Mouse (Mus musculus): ENCODE measurements around the gene Plcg1. TPM values are rescaled to one million over a fixed set of nuclear protein-coding genes. Genes with fewer than 3 reads are reported as not detected.

Gene Plcg1
- polyA plus RNA-seq, 1 experiment from 2014 or later: 83.2 TPM

- ATAC-seq: no peak
- Histone ChIP-seq H3K4me3 (replicated peaks; ENCODE audit: low read length) (no peak overlapping the region), H3K27me3 (replicated peaks; ENCODE audit: control insufficient read depth, insufficient read depth, low read length) (no peaks in the 10 kb centered on the region), H3K4me2 (ENCODE audit: low read length) (no peak overlapping the region), H3K9ac (replicated peaks; ENCODE audit: low read depth, low read length) (no peak overlapping the region), H3K4me1 (replicated peaks; ENCODE audit: control insufficient read depth, insufficient read depth, low read length) (no peaks in the 10 kb centered on the region; the same call in 1 of the 2 replicates), H3K27ac (ENCODE audit: low read length) (no peak overlapping the region), H3K36me3 (ENCODE audit: control insufficient read depth, insufficient read depth) (peaks cover 40% of the 10 kb centered on the region), H3K9me3 (ENCODE audit: control insufficient read depth, low read length) (no peaks in the 10 kb centered on the region)
- WGBS: 96% methylated on average over 4 of the region's 4 CpGs
Measured at GRCm38 (mm10) chr2:160723613-160724375, 7.3 kb upstream of the Plcg1 start.

GRCm38 (mm10) chr2:160724536-160724935 lies 6.6 kb upstream of the Plcg1 start:
- H3K36me3 ChIP-seq (ENCODE audit: control insufficient read depth, insufficient read depth): peaks cover 34% of the 10 kb centered on the region
- no peak overlapping the region for H3K4me2 ChIP-seq (ENCODE audit: low read length)
- H3K9me3 ChIP-seq (ENCODE audit: control insufficient read depth, low read length): no peaks in the 10 kb centered on the region
- H3K27me3 ChIP-seq (replicated peaks; ENCODE audit: control insufficient read depth, insufficient read depth, low read length): no peaks in the 10 kb centered on the region
- H3K4me1 ChIP-seq (replicated peaks; ENCODE audit: control insufficient read depth, insufficient read depth, low read length): peaks cover 3% of the 10 kb centered on the region; the same call in 1 of the 2 replicates
- no peak overlapping the region for H3K4me3 ChIP-seq (replicated peaks; ENCODE audit: low read length)
- no peak overlapping the region for H3K9ac ChIP-seq (replicated peaks; ENCODE audit: low read depth, low read length)
- WGBS: 93% methylated on average over 5 of the region's 5 CpGs
- H3K27ac ChIP-seq (ENCODE audit: low read length): no peak overlapping the region
- no peak for ATAC-seq

GRCm38 (mm10) chr2:160725877-160726864 lies 4.9 kb upstream of the Plcg1 start:
- H3K4me3 ChIP-seq (replicated peaks; ENCODE audit: low read length): no peak overlapping the region
- peaks cover 22% of the 10 kb centered on the region for H3K36me3 ChIP-seq (ENCODE audit: control insufficient read depth, insufficient read depth)
- no peaks in the 10 kb centered on the region for H3K27me3 ChIP-seq (replicated peaks; ENCODE audit: control insufficient read depth, insufficient read depth, low read length)
- H3K9ac ChIP-seq (replicated peaks; ENCODE audit: low read depth, low read length): no peak overlapping the region
- no peak for ATAC-seq
- H3K4me2 ChIP-seq (ENCODE audit: low read length): no peak overlapping the region
- no peak overlapping the region for H3K27ac ChIP-seq (ENCODE audit: low read length)
- 76% methylated on average over 6 of the region's 6 CpGs for WGBS
- H3K4me1 ChIP-seq (replicated peaks; ENCODE audit: control insufficient read depth, insufficient read depth, low read length): peaks cover 12% of the 10 kb centered on the region
- no peaks in the 10 kb centered on the region for H3K9me3 ChIP-seq (ENCODE audit: control insufficient read depth, low read length)

GRCm38 (mm10) chr2:160728972-160729371 lies 2.1 kb upstream of the Plcg1 start:
- H3K9ac ChIP-seq (replicated peaks; ENCODE audit: low read depth, low read length): no peak overlapping the region
- 87% methylated on average over 3 of the region's 3 CpGs for WGBS
- no peaks in the 10 kb centered on the region for H3K27me3 ChIP-seq (replicated peaks; ENCODE audit: control insufficient read depth, insufficient read depth, low read length)
- peaks cover 9% of the 10 kb centered on the region for H3K36me3 ChIP-seq (ENCODE audit: control insufficient read depth, insufficient read depth)
- no peak overlapping the region for H3K27ac ChIP-seq (ENCODE audit: low read length)
- no peaks in the 10 kb centered on the region for H3K9me3 ChIP-seq (ENCODE audit: control insufficient read depth, low read length)
- H3K4me2 ChIP-seq (ENCODE audit: low read length): no peak overlapping the region
- no peak overlapping the region for H3K4me3 ChIP-seq (replicated peaks; ENCODE audit: low read length)
- no peak for ATAC-seq
- peaks cover 27% of the 10 kb centered on the region for H3K4me1 ChIP-seq (replicated peaks; ENCODE audit: control insufficient read depth, insufficient read depth, low read length)

GRCm38 (mm10) chr2:160729436-160729835 lies 1.7 kb upstream of the Plcg1 start:
- Histone ChIP-seq H3K27ac (ENCODE audit: low read length) (no peak overlapping the region), H3K36me3 (ENCODE audit: control insufficient read depth, insufficient read depth) (peaks cover 8% of the 10 kb centered on the region), H3K4me1 (replicated peaks; ENCODE audit: control insufficient read depth, insufficient read depth, low read length) (peaks cover 32% of the 10 kb centered on the region), H3K4me3 (replicated peaks; ENCODE audit: low read length) (no peak overlapping the region), H3K9ac (replicated peaks; ENCODE audit: low read depth, low read length) (no peak overlapping the region), H3K4me2 (ENCODE audit: low read length) (no peak overlapping the region), H3K9me3 (ENCODE audit: control insufficient read depth, low read length) (no peaks in the 10 kb centered on the region), H3K27me3 (replicated peaks; ENCODE audit: control insufficient read depth, insufficient read depth, low read length) (no peaks in the 10 kb centered on the region)
- 89% methylated on average over 2 of the region's 2 CpGs for WGBS
- no peak for ATAC-seq

- Histone ChIP-seq H3K9ac (replicated peaks; ENCODE audit: low read depth, low read length) (peak overlapping the region; percentile 100), H3K27me3 (replicated peaks; ENCODE audit: control insufficient read depth, insufficient read depth, low read length) (no peaks in the 10 kb centered on the region), H3K36me3 (ENCODE audit: control insufficient read depth, insufficient read depth) (peaks cover 6% of the 10 kb centered on the region; the same call in 1 of the 2 replicates), H3K4me3 (replicated peaks; ENCODE audit: low read length) (peak overlapping the region; percentile 88), H3K9me3 (ENCODE audit: control insufficient read depth, low read length) (no peaks in the 10 kb centered on the region), H3K4me1 (replicated peaks; ENCODE audit: control insufficient read depth, insufficient read depth, low read length) (peaks cover 39% of the 10 kb centered on the region), H3K4me2 (ENCODE audit: low read length) (peak overlapping the region; percentile 85), H3K27ac (ENCODE audit: low read length) (no peak overlapping the region)
- WGBS: 36% methylated on average over 17 of the region's 17 CpGs
- ATAC-seq: no peak
Measured at GRCm38 (mm10) chr2:160729851-160730796, 976 bp upstream of the Plcg1 start.

- H3K4me1 ChIP-seq (replicated peaks; ENCODE audit: control insufficient read depth, insufficient read depth, low read length): peaks cover 39% of the 10 kb centered on the region
- peak overlapping the region; percentile 98; the same call in 1 of the 2 replicates for H3K27ac ChIP-seq (ENCODE audit: low read length)
- no peaks in the 10 kb centered on the region for H3K9me3 ChIP-seq (ENCODE audit: control insufficient read depth, low read length)
- H3K4me3 ChIP-seq (replicated peaks; ENCODE audit: low read length): peak overlapping the region; percentile 88
- peak overlapping the region; percentile 100 for H3K9ac ChIP-seq (replicated peaks; ENCODE audit: low read depth, low read length)
- no peaks in the 10 kb centered on the region for H3K27me3 ChIP-seq (replicated peaks; ENCODE audit: control insufficient read depth, insufficient read depth, low read length)
- no peak; the same call in 1 of the 2 replicates for ATAC-seq
- 6% methylated on average over 19 of the region's 19 CpGs for WGBS
- H3K36me3 ChIP-seq (ENCODE audit: control insufficient read depth, insufficient read depth): peaks cover under 1% of the 10 kb centered on the region; the same call in 1 of the 2 replicates
- peak overlapping the region; percentile 85 for H3K4me2 ChIP-seq (ENCODE audit: low read length)
Measured at GRCm38 (mm10) chr2:160730797-160731116, 343 bp upstream of the Plcg1 start.

GRCm38 (mm10) chr2:160731839-160732261 lies 750 bp downstream of the Plcg1 start:
- WGBS: 0% methylated on average over 32 of the region's 32 CpGs
- no peak for ATAC-seq
- H3K4me1 ChIP-seq (replicated peaks; ENCODE audit: control insufficient read depth, insufficient read depth, low read length): peaks cover 39% of the 10 kb centered on the region

More at GRCm38 (mm10) chr2:160731839-160732261, 750 bp downstream of the Plcg1 start:
- no peaks in the 10 kb centered on the region for H3K9me3 ChIP-seq (ENCODE audit: control insufficient read depth, low read length)
- H3K4me2 ChIP-seq (ENCODE audit: low read length): peak overlapping the region; percentile 92
- no peaks in the 10 kb centered on the region for H3K27me3 ChIP-seq (replicated peaks; ENCODE audit: control insufficient read depth, insufficient read depth, low read length)
- peaks cover 7% of the 10 kb centered on the region; the same call in 1 of the 2 replicates for H3K36me3 ChIP-seq (ENCODE audit: control insufficient read depth, insufficient read depth)
- H3K4me3 ChIP-seq (replicated peaks; ENCODE audit: low read length): peak overlapping the region; percentile 88
- H3K27ac ChIP-seq (ENCODE audit: low read length): peak overlapping the region; percentile 98
- H3K9ac ChIP-seq (replicated peaks; ENCODE audit: low read depth, low read length): peak overlapping the region; percentile 100

Measured in forebrain, embryonic 16.5 days (tissue).